Mouse (Mus musculus): ENCODE results near the gene Pi16.
"Not testable (repeated sequence)": the region's sequence is repeated elsewhere in the genome, so short reads cannot be mapped to it uniquely, and the experiment has no call there.

The Pi16 gene

GRCm38 (mm10) chr17:29317380-29317779, at the start of gene Pi16:
Pi16 (plus strand) TSS chr17:29317680.
- not testable (repeated sequence) for DNase-seq (ENCODE audit: low spot score)

DNA sequence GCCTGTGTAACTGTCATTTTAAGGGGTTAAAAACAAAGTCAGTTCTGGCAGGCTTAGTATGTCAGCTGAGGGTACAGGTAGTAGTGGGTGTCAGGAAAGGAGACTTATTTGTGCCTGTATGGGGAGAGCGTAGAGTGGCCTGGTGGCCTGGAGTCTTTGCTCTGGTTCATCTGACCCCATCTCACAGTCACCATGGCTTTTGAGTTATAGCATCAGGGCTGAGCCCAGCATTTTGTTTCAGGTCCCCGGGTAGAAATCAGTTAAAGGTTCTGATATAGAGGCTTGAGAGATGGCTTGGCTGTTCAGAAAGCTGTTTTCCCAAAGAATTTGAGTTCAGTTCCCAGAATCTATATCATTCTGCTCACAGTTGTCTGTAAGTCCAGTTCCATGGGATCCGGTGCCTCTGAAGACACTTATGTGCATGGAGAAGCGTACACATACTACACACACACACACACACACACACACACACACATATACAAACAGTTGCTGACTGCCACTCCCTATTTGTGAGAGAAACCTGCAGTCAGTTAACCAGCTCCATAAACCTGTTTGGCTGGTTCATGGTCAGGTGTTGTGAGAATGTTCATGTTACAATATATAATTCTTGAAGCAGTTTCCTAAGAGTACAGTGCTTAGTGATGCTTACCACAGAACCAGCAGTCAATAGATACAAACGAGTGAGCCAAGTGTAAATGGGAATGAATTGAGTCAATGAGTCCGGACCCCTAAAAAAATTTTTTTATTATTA, 49.4 kb upstream of the Pi16 start:
- no peak for DNase-seq (ENCODE audit: low spot score)

GRCm38 (mm10) chr17:29268682-29269348, 48.7 kb upstream of the Pi16 start, which contains the start of gene BC004004:
BC004004 (plus strand) TSS chr17:29268788.
- peak; percentile 92 for DNase-seq (ENCODE audit: low spot score)

- no peak for DNase-seq (ENCODE audit: low spot score)
Measured at GRCm38 (mm10) chr17:29269349-29269706, 48.2 kb upstream of the Pi16 start.

GRCm38 (mm10) chr17:29270148-29270698, 47.3 kb upstream of the Pi16 start:
- no peak for DNase-seq (ENCODE audit: low spot score)

DNA sequence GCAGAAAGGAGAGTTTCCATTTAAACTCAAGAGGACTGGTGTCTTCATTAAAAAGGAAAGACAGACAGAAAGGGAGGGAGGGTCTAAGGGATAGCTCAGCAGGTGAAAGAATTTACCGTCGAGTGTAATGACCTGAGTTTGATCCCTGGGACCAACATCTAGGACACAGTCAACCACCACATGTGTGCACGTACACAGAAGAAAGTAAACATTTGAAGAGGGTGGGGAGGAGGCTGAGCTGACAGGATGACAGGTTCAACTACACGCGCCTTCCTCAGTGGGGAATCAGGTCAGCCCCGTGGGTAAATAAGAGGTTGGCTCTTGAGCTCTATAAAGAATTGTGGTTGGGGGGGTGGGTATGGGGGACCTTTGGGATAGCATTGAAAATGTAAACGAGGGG, 44.3 kb upstream of the Pi16 start:
- DNase-seq (ENCODE audit: low spot score), result no peak

- DNase-seq (ENCODE audit: low spot score), result no peak
Measured at GRCm38 (mm10) chr17:29273889-29274288, 43.6 kb upstream of the Pi16 start.

DNA sequence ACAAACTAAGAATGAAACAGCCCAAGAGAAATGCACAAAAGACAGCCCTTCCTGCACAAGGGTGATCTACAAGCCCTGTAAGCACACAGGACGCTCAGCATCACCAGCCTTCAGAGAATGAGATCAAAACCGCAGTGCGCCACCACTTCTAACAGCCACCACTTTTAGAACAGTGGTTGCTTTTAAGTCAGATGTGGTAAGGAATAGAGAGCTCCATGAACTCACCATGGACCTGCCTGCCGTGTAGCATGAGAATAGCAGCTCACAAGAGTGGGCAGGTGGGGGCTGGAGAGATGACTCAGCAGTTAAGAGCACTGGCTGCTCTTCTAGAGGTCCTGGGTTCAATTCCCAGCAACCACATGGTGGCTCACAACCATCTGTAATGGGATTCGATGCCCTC, 37.1 kb upstream of the Pi16 start:
- DNase-seq (ENCODE audit: low spot score), result peak; percentile 23

GRCm38 (mm10) chr17:29281541-29281940, 35.9 kb upstream of the Pi16 start:
- no peak for DNase-seq (ENCODE audit: low spot score)

DNA sequence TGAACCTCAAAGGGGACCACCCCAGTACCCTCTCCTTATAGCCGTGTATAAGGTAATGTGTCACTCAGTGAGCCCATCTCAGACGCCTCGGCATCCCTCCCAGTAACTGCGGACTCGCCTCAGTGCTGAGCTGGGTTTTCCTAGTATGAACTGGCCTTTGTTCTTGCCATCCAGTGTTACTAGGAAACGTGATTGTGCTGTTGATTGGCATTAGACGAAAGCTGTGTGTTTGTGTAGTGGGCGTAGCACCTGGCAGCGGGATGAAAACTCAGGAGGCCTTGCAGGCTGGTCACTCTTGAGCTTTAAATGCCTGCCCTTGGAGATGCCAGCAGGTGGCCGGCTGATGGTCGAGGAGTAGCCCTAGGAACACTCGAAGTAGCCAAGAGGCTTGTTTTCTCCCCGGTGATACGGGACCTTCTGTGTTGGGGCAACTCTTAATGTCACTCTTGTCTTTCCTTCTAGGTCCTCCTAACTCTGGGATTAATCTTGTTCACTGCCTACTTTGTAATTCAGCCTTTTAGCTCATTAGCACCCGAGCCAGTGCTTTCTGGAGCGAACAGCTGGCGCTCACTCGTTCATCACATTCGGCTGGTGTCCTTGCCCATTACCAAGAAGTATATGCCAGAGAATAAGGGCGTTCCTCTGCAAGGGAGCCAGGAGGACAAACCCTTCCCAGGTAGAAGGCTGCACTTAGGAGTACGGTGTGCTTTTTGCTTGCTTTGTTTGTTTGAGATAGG, 35.1 kb upstream of the Pi16 start:
- no peak for DNase-seq (ENCODE audit: low spot score)

- DNase-seq (ENCODE audit: low spot score), result no peak
Measured at GRCm38 (mm10) chr17:29291793-29292192, 25.7 kb upstream of the Pi16 start.

- DNase-seq (ENCODE audit: low spot score), result no peak
Measured at GRCm38 (mm10) chr17:29292996-29293395, 24.5 kb upstream of the Pi16 start.

DNA sequence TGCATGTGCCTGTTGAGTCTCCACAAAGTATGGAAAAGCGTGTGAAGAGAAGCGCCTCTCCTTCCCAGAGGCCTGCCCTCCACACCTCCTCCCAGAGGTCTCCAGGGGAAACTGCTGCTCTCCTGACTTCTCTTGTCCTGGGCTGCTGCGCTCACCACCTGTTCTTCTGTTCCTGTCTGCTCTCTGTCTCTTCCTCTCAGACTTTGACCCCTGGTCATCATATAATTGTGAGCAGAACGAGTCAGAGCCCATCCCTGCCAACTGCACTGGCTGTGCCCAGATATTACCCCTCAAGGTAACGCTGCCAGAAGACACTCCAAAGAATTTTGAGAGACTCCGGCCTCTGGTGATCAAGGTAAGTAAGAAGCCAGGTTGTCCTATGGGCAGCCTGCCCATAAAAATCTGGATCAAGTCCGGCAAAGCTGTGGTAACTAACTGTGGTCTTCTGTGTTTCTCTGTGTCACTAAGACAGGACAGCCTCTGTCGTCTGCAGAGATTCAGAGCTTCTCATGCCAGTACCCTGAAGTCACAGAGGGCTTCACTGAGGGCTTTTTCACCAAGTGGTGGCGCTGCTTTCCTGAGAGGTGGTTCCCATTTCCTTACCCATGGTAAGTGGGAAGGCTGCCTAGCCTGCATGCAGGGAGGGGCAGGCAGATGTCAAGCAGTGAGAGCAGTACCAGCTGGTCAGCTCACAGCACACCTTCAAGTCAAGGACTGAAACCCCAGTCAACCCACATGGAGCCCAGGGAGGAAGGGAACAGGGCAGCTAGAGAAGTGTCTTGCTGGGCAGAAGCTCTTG, 23.5 kb upstream of the Pi16 start:
- DNase-seq (ENCODE audit: low spot score), result no peak

- DNase-seq (ENCODE audit: low spot score), result no peak
Measured at GRCm38 (mm10) chr17:29295835-29296234, 21.6 kb upstream of the Pi16 start.

DNA sequence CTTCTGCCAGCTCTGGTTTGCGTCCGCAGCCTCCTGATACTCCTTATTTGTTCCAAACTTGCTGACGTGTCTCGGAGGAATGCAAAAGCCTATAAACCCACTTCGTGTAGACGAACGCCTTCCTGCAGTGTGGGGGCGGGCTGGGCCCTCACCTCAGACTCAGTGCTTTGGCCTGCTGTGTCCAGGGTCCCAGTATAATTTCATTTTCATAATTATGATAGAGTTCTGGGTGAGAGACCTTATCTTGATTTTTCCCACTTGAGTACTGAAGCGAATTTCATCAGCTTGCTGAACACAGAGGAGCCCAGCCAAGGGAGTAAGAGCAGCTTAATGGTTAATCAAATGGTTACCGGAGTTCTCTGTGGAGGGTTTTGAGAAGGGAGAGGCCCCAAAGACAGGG, 20.2 kb upstream of the Pi16 start:
- DNase-seq (ENCODE audit: low spot score), result no peak

GRCm38 (mm10) chr17:29297813-29298212, 19.7 kb upstream of the Pi16 start:
- no peak for DNase-seq (ENCODE audit: low spot score)

DNA sequence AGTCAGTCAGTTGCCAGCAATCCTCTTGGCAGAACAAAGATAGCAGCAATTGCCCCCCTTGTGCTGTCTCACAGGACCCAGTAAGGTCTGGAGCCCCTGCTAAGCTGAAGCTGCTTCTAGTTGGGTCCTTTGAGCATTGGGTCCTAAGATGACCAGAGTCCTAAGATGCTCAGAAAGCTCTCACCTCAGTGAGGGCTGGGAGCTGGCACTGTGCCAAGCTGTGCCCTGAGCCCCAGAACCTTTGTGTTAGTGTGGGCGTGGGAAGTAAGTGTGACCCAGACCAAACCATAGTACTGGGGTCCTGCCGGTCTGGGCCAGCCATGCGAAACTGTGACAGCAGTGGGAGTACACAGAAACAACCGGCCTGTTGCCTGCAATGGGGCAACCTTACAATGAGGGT, 18.2 kb upstream of the Pi16 start:
- no peak for DNase-seq (ENCODE audit: low spot score)

- no peak for DNase-seq (ENCODE audit: low spot score)
Measured at GRCm38 (mm10) chr17:29300926-29301325, 16.6 kb upstream of the Pi16 start.

DNA sequence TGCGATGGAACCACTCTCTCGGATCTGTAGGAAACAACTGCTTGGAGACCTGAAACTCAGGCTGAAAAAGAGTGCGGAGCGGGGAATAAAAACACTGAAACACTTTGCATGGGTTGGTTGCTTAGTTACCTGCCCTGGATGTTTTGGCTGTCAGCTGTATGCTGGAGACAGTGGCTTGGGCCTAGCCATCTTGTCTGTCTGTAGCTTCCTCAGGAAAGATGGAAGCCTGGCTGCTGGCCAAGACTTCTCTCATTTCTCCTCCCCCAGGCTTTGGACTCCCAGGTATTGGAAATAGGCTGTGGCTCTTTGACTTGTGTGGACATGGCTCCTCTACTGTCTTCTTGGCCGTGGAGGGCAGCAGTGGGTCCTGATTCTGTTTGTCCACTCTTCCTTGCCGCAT, 16.1 kb upstream of the Pi16 start:
- no peak for DNase-seq (ENCODE audit: low spot score)

DNA sequence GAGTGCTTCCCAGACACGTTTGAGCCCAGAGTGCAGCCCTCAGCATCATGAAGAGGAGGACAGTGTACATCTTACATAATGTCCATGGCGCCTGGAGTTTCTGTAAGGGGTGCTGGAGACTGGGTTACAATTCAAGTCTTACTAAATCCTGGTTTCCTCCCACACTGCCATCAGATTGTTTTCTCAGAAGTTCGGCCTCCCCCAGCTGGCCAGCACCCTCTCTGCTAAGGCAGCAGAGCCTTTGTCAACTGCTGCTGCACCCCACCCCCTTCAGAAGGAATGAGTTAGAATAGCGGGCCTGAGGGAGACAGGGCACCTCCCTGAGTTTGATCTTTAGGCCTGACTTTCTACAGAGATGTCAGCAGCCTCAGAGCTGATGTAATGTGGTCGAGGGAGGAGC, 15.3 kb upstream of the Pi16 start:
- no peak for DNase-seq (ENCODE audit: low spot score)

GRCm38 (mm10) chr17:29303087-29303486, 14.4 kb upstream of the Pi16 start:
- DNase-seq (ENCODE audit: low spot score), result no peak

GRCm38 (mm10) chr17:29303856-29304255, 13.6 kb upstream of the Pi16 start:
- no peak for DNase-seq (ENCODE audit: low spot score)

Data from spleen, adult 12 weeks (tissue).